Mouse (Mus musculus): Measurements from ENCODE around the gene Trim25.
"Not testable (repeated sequence)": the region's sequence is repeated elsewhere in the genome, so short reads cannot be mapped to it uniquely, and the experiment has no call there.

Gene Trim25

DNA sequence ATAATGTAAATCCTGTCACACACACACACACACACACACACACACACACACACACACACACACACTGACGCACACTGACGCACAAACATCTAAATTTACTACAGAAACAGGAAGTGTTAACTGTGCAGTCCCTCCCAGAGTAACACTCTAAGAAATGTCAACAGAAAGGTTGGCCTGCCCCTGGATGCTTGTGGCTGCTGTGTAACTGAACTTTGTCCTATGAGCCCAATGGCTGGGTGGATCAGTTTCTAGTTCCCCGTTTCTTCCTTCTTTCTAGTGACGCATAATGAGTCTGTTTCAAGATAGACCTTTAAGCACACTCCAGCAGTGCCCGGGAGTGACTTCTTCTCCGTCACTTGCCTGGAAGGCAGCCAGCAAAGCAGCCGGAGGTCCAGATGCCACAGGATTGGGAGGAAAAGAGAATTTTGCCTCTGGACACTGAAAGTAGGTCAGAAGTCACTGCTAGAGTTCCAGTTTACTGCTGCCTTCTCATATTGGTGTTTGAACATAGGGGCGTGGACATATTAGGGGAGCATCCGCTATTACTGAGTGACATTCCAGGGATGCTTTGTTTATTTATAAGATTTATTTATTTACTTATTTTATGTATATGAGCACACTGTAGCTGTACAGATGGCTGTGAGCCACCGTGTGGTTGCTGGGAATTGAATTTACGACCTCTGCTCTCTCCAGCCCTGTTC lies 25.2 kb downstream of the Trim25 start:
- no peak for DNase-seq (ENCODE audit: low read depth, low spot score)

DNA sequence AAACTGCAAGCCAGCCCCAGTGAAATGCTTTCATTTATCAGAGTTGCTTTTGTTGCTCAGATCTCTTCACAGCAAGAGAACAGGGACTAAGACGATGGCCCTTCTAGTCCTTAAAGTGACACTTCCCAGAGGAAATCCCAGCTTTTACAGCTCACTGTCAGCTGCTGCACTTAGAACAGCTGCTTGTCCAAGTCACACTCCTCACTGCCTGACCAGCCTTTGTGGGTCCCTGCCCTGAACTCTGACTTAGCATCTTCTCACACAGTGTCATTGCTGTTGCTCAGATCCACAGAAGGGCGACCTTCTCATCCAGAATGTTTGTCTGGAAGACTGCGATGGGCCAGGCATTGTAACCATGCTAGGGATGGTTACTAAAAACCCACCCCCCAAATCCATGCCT lies 26.4 kb downstream of the Trim25 start:
- no peak for DNase-seq (ENCODE audit: low read depth, low spot score)

DNA sequence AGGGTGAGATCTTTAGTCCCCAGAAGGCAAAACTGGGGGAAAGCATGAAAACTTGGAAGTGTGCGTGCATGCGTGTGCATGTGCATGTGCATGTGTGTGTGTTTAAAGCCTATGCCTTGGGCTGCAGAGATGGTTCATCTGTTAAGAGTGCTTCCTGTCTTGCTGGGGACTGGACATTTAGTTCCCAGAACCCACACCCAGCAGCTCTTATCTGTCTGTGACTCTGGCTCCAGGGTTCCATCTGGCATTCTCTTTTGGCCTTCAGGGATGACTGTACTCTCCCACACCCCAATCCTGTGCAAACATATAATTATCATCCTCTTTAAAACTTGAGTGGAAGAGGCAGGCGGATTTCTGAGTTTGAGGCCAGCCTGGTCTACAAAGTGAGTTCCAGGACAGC lies 26.9 kb downstream of the Trim25 start:
- DNase-seq (ENCODE audit: low read depth, low spot score) = no peak

DNA sequence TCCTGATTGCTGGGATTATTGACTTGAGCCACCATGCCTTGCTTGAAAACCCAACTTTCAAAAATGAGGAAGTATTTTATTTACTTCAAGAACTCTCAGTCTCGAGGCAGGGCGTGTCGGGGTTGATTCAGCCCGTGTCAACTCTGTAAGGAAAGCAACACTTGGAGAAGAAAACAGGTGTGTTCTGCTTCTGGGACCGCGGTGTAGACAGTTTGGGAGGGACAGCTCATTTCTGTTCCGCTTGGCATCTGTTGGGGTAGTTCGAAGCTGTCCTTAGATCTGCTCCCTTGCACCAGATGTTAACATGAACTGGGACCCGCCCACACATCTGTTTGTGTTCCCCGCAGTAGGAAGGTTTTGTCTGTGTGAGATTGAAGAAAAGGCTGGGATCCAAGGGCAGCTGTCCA lies 28.8 kb downstream of the Trim25 start:
- DNase-seq (ENCODE audit: low read depth, low spot score) = no peak

DNA sequence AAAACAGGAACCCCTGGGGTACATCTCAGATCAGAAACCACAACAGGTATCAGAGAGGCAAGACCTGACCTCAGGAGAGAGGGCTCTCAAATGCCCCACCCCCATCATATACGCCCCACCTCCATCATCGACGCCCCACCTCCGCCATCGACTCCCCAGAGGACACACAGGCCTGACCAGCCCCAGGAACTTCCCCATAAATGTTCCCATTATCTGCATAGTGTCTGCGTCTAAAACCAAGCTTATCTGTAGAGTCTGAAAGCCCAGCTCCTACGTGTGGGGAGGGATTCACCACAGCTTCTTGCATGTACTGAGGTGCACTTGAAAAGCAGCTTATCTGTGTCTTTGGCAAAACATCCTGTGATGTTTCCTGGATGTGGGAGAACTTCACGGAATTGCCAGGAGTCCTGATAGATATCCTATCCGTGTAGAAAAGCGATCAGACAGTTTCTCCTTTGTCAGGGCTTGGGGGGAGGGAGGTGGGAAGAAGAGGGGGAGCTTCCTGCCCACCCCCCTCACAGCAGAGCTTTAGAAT lies 29.8 kb downstream of the Trim25 start:
- no peak for DNase-seq (ENCODE audit: low read depth, low spot score)

DNA sequence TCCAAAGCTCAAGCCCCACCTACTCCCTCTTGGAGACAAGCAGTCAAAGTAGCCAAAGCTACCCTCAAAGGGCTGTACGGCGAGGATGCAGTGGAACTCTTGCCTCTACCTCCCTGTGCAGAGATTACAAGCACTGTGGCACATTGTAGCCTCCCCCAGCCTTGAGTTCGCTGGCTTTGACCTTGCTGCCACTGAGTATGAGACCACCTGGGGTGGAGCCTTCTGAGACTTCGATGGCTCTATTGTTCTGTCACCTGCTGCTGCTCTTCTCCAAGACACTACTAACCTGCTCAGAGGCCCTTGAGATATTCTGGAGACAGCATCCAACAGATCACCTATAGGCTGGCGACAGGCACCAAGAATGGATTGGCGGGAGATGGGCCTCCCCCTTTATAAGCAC lies 31.4 kb downstream of the Trim25 start:
- DNase-seq (ENCODE audit: low read depth, low spot score) = peak; percentile 83

DNA sequence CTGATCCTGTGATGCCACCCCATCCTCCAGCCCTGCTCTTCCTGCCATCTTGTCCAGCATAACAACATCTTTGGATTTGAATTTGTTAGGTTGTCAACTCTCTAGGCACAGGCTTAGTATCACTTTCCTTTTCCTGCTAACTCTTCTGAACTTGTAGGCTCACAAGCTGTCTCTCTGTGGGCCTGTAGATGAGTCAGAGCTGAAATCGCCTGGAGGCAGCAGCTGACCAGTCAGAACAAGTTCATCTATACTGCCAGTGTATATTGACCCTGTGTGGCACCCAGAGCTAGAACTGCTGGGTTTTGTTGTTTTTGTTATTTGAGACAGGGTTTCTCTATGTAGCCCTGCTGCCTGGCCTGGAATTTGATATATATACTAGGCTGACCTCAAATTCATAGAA lies 32.0 kb downstream of the Trim25 start:
- DNase-seq (ENCODE audit: low read depth, low spot score) = peak; percentile 26

DNA sequence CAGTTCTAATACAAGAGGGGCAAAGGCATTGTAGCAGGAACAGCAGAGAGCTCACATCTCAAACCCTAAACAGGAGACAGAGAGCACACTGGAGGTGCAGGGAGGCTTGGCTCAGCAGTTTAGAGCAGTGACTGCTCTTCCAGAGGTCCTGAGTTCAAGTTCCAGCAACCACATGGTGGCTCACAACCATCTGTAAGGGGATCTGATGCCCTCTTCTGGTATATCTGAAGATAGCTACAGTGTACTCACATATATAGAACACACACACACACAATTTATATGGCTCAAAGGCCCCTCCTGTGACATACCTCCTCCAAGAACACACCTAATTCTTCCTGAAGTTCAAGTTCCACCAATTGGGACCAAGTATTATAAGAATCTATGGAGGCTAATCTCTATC lies 35.4 kb downstream of the Trim25 start:
- no peak for DNase-seq (ENCODE audit: low read depth, low spot score)

DNA sequence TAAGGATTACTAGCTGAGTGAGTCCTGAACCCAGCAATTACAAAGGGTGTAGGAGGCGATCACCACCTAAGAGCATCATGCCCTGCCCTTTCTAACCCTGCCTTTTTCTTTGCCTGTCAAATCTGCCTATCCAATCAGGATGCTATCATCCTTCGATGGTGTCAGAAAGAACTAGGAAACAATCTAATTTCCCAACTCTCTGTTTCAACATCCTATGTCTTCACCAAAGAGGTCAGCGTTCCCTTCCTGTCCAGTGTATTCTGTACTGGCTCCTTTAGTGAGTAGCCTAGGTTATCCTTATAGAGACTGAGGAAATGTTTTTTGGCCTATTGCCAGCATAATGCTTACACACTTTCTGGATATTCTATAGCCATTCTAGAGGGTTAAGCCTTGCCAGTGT lies 36.4 kb downstream of the Trim25 start:
- DNase-seq (ENCODE audit: low read depth, low spot score) = no peak

DNA sequence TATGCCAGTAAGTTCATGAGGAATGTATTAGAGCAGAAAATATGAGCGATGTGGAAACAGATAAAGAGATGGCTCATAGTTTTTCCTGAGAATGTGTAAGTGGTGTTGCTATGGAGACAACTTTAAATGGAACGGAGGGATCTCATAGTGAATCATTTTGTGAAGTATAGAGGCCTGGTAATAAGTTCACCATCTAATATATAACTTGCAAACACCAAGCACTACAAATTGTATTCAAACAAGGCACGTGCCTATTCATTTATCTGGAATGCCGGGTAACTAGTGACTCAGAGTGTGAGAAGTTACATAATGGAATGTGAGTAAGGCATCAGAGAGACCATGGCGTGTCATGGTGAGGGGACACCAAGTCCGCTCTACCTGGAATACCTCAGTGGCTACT lies 39.3 kb downstream of the Trim25 start:
- DNase-seq (ENCODE audit: low read depth, low spot score) = no peak

DNA sequence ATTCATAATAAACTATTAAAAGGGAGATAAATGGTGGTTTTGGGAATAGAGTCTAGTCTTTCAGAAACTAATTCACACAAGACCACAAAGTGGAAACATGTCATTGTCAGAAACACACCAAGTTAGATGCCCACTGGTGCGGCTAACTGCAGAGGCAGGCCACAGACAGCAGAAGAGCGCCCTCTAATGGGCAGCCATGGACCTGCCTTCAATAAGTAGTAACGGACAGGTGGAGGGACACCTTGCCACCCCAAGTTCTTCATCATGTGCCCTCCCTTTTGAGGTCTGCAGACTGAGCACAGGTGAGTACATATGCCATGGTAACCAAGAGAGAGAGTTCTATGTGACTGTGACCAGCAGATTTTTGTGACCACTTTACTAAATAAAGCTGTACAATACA lies 40.1 kb downstream of the Trim25 start:
- DNase-seq (ENCODE audit: low read depth, low spot score) = peak; percentile 73

DNA sequence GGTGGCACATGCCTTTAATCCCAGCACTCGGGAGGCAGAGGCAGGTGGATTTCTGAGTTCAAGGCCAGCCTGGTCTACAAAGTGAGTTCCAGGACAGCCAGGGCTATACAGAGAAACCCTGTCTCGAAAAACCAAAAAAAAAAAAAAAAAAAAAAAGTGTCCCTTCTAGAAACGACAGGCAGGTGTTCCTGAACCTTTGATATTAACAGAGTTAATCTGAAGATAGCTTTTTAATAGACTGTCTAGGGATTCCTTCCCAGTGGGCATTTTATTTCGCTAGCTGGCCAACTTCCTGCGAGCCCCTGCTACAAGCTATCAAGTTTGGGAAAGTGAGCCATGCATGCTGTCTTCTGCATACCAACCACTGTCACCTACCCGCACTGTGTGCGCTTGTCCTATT lies 41.9 kb downstream of the Trim25 start:
- not testable (repeated sequence) for DNase-seq (ENCODE audit: low read depth, low spot score)

DNA sequence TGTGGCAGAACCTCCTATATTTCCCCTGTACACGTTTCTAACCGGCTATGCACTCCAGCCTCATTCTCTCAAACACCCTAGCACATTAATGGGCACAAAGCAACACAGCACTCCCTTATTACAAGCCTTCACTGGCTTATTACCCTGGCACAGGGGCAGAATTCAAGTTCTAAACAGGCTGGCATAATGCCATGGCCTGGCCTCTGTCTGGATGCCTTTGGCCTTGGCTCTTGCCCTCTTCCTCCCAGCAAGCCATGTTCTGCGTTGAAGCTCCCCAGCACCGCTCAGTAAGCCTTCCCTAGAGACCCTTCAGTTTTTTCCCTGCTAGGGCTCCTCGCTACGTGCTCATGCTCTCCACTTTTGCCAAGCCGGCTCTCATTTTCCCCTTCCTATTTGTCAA lies 43.9 kb downstream of the Trim25 start:
- no peak for DNase-seq (ENCODE audit: low read depth, low spot score)

DNA sequence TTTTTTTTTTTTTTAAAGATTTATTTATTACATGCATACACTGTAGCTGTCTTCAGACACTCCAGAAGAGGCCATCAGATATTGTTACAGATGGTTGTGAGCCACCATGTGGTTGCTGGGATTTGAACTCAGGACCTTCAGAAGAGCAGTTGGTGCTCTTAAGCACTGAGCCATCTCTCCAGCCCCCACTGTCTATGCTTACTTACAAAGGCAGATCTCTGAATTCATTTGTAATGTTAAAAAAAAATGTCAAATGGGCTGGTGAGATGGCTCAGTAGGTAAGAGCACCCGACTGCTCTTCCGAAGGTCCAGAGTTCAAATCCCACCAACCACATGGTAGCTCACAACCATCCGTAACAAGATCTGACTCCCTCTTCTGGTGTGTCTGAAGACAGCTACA lies 46.3 kb downstream of the Trim25 start:
- not testable (repeated sequence) for DNase-seq (ENCODE audit: low read depth, low spot score)

DNA sequence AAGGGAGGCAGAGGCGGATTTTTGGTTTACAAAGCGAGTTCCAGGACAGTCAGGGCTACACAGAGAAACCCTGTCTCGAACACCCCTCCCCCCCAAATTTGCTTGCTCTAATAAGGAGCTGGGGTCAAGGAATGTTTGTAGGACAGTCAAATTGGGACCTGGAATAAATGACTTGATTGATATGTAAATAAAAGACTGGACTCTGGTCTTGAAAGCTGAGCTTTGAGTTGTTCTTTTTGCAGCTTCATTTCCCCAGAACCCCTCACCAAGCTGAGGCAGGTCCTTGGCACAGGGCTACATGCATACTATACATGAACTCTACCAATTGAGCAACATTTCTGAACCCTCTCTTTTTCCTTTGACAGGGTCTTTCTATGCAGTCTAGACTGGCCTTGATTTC lies 46.8 kb downstream of the Trim25 start:
- peak; percentile 71 for DNase-seq (ENCODE audit: low read depth, low spot score)

DNA sequence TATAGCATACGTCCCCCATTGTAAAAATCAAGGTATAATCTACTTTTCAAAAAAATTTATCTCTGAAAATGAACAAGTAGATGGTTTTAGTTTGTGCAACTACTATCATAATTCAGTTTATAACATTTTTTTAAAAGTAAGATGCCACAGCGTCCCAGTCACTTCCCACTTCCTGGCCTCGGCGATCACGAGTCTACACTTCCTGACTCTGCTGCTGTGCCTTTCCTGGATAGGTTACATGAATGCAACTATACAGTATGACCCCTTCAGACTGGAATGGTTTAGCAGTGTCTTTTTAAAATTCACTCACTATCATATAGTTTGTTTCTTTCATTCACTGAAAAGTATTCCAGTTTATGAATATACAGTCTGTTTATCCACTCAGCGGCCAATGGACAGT lies 52.6 kb downstream of the Trim25 start:
- DNase-seq (ENCODE audit: low read depth, low spot score) = no peak

DNA sequence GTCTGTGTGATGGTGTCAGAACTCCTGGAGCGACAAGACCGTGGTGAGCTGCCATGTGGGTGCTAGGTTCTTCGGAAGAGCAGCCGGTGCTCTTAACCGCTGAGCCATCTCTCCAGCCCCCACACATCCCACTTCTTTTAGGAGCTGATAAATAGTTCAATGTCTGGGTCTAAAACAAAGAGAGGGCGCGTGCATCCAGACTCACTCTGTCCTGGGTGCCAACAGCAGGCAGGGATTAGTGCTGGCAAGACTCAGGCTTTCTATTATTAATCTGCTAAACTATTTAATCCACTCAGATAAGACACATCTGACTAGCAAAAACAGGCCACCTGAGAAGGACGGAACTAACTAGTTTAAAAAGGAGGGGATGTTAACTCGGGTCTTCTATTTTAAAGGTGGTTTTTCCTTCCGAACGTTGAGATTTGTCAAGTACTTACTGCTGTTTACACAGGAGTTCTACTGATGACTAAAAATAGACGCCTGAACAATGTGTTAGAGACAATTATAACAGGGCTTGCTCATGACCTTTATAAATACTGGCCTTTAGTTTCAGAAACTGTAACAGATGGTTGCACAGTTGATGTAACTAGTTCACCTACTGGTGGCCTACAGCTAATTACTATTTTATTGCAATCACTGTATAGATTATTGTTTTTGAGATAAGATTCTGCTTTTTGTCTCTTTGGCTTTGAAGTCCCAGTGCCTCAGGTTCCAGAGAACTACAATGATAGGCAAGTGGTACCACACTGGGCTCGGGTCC lies 56.9 kb downstream of the Trim25 start:
- no peak for DNase-seq (ENCODE audit: low read depth, low spot score)

DNA sequence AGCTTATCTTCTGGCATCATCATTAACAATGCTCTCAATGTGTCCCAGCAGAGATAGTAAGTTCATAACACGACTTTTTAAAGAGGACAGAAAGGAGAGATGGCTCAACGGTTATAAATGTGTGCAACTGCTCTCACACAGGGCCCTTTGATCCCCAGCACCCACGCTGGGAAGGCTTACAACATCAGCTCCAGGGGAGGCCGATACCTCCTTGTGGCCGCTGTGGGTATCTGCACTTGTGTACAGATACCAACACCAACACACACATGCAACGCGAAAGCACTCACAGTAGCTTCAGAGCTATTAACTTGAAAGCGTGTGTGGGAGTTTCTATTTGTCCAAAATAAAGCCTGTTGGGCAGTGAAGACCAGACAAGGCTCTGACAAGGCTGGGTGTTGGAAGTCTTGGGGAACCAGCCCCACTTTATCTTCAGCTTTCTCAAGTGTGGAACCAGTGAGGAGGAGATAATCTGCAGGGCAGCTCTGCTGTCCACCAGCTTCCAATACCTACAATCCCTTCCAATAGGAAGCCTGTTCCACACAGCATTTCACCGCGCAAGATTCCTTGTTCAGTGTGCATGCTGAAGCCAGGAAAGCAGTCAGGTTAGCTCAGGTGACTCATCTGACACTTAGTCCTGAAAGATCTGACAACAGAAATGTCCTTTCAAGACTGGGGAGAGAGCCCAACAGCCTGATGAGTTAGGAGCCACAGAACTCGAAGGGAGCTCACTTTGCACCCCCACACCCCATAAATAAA lies 59.5 kb downstream of the Trim25 start:
- DNase-seq (ENCODE audit: low read depth, low spot score) = peak; percentile 86

DNA sequence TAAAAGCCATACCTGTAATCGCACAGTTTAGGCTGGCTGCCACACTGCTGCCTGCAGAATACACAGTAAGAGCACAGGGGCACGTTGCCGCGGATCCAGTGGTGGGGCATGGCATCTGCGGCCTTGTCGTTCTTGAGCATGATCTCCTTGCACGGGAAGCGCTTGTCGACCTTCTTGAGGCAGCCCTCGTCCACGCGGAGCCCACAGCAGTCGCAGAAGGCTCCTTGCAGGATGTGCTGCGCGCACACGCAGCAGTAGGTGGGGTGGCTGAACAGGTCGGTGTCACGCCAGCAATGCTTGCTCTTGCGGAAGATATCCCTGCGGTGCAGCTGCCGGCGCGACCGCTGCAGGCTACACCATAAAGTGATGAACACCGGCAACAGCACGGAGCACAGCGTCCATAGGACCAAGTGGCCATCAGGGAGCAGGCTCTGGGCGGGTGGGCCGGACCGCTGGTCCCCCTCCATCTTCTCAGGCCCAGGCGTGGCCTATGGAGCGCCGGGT lies 60.8 kb downstream of the Trim25 start:
- DNase-seq (ENCODE audit: low read depth, low spot score) = peak; percentile 43

DNA sequence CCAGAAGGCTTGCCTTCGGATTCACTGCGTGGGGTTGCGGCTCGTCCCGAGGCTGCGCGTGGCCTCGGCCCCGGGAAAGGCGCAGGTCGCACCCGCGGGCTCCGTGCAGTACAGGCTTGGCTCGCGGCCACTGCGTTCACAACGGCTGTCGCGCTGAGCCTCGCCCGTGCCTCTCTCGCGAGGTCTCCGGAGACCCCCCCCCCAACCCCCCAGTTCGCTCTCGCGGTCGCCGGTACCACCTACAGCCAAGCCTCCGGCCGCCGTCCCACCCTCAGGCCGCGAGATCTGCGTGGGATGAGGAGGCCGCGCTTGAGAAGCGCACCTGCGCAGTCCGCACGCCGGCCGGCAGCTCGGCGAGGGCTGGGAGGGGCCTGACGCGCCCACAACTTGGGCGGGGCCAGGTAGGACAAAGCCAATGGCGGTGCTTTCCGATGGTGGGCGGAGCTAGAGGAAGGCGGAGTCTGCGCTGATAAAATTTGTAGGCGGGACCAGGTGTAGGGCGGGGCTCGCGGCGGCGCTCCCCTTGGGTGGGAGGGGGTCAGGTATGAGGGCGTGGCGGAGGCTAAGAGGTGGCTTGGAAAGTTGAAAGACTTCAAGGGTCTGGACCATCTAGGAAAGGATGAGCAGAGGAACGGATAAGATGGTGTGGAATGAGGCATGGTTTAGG lies 61.4 kb downstream of the Trim25 start:
- peak; percentile 98 for DNase-seq (ENCODE audit: low read depth, low spot score)

DNA sequence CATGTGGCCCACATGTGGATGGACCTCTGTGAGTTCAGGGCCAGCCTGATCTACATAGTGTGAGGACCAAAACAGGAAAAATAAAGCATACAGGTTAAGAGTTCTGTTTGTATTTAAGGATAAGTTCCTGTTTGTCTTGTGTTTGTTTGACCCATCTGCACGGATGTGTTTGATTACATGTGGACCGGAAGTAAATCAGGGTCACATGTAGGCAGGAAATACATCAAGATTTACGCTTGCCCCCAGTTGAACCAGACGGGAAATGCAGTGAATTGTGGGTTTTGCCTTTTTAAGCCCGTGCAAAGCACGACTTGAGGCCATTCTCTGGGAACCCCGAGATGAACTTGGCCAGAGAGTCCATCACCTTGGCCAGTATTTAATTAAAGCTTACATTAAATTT lies 62.2 kb downstream of the Trim25 start:
- DNase-seq (ENCODE audit: low read depth, low spot score) = no peak

DNA sequence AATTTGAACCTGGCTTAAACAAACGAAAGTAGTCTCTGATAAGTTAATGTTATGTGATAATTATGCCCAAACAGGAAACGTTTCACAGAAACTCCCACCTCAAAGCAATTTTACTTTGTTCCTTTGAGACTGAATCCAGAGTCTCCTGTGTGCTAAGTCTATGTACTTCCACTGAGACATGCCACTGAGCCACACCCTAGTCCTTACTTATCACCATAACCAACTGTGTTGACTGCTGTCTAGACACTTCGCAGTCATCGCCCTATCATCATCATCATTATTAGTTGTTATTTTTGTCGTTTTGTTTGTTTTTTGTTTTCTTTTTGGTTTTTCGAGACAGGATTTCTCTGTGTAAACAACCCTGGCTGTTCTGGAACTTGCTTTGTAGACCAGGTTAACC lies 65.1 kb downstream of the Trim25 start:
- DNase-seq (ENCODE audit: low read depth, low spot score) = no peak
